Mouse (Mus musculus) testis, adult 2 months (tissue): ENCODE measurements around the gene Insc. TPM values are rescaled to one million over a fixed set of nuclear protein-coding genes. Genes with fewer than 3 reads are reported as not detected.

Experiments used
- H3K27ac ChIP-seq: fragments of 200-500 bp; 2 replicates; pipeline ENCODE4 v1.5.1; 2012; ENCODE audit warnings: low read depth, low read length; ENCODE audit not compliant: control insufficient read depth, insufficient read depth
- H3K27me3 ChIP-seq: fragments of 200-500 bp; 2 replicates; pipeline ENCODE4 v1.6.1; 2012; ENCODE audit warnings: mild to moderate bottlenecking, low read length, moderate library complexity; ENCODE audit not compliant: control insufficient read depth, insufficient read depth
- H3K36me3 ChIP-seq: fragments of 200-500 bp; 2 replicates; pipeline ENCODE4 v1.6.1; 2012; ENCODE audit warnings: mild to moderate bottlenecking, low read length; ENCODE audit not compliant: control insufficient read depth, insufficient read depth
- H3K4me1 ChIP-seq: fragments of 200-500 bp; 2 replicates; pipeline ENCODE4 v1.6.1; 2012; ENCODE audit warnings: low read length; ENCODE audit not compliant: control insufficient read depth, insufficient read depth
- H3K4me3 ChIP-seq: fragments of 200-500 bp; 2 replicates; pipeline ENCODE4 v1.5.1; 2012; ENCODE audit warnings: low read depth, mild to moderate bottlenecking, low read length, moderate library complexity, mixed read lengths; ENCODE audit not compliant: control insufficient read depth
- CTCF ChIP-seq: fragments of 200-500 bp; IDR thresholded peaks from 2 replicates; pipeline ENCODE4 v1.5.1; 2012; ENCODE audit warnings: low read depth, mild to moderate bottlenecking, inconsistent platforms, low read length, moderate library complexity; ENCODE audit not compliant: control insufficient read depth, insufficient read depth, insufficient replicate concordance
- POLR2A ChIP-seq: fragments of 200-500 bp; IDR thresholded peaks from 2 replicates; pipeline ENCODE4 v1.6.1; 2012; ENCODE audit warnings: low read depth, mild to moderate bottlenecking, inconsistent platforms, low read length, moderate library complexity; ENCODE audit not compliant: control insufficient read depth
- polyA plus RNA-seq: library from polyadenylated mRNA; depleted of rRNA; stranded (reverse); fragments of >200 nt; gene quantifications from 2 replicates; pipeline ENCODE4 v1.2.3, GENCODE M21; 2012

Insc gene
- polyA plus RNA-seq, 1 experiment: 2.1 TPM

- Histone ChIP-seq H3K4me3 (no peak overlapping the region), H3K27me3 (no peaks in the 10 kb centered on the region), H3K36me3 (no peaks in the 10 kb centered on the region), H3K4me1 (no peaks in the 10 kb centered on the region), H3K27ac (no peak overlapping the region)
- TF ChIP-seq CTCF (no peak), POLR2A (no peak)
Observed at GRCm38 (mm10) chr7:114854169-114854568, 110.7 kb downstream of the Insc start.

- Histone ChIP-seq H3K27me3 (no peaks in the 10 kb centered on the region), H3K4me3 (no peak overlapping the region), H3K36me3 (no peaks in the 10 kb centered on the region), H3K27ac (no peak overlapping the region), H3K4me1 (no peaks in the 10 kb centered on the region)
- no peak for TF ChIP-seq CTCF
- TF ChIP-seq POLR2A: no peak
Observed at GRCm38 (mm10) chr7:114860858-114861523, 117.5 kb downstream of the Insc start.

GRCm38 (mm10) chr7:114873315-114874012, 130.0 kb downstream of the Insc start:
- Histone ChIP-seq H3K27me3 (no peaks in the 10 kb centered on the region), H3K4me1 (no peaks in the 10 kb centered on the region), H3K36me3 (no peaks in the 10 kb centered on the region), H3K4me3 (no peak overlapping the region), H3K27ac (no peak overlapping the region)
- TF ChIP-seq CTCF: no peak
- no peak for TF ChIP-seq POLR2A

GRCm38 (mm10) chr7:114874032-114874441, 130.5 kb downstream of the Insc start:
- no peak for TF ChIP-seq POLR2A
- no peak for TF ChIP-seq CTCF
- H3K4me1 ChIP-seq: no peaks in the 10 kb centered on the region
- no peak overlapping the region for H3K27ac ChIP-seq
- no peaks in the 10 kb centered on the region for H3K27me3 ChIP-seq
- H3K4me3 ChIP-seq: no peak overlapping the region
- no peaks in the 10 kb centered on the region for H3K36me3 ChIP-seq

- Histone ChIP-seq H3K4me3 (no peak overlapping the region), H3K27me3 (no peaks in the 10 kb centered on the region), H3K4me1 (no peaks in the 10 kb centered on the region), H3K27ac (no peak overlapping the region), H3K36me3 (no peaks in the 10 kb centered on the region)
- TF ChIP-seq CTCF: no peak
- TF ChIP-seq POLR2A: no peak
Observed at GRCm38 (mm10) chr7:114874579-114874978, 131.1 kb downstream of the Insc start.

GRCm38 (mm10) chr7:114883602-114884001, 140.1 kb downstream of the Insc start:
- Histone ChIP-seq H3K27ac (no peak overlapping the region), H3K4me1 (no peaks in the 10 kb centered on the region), H3K4me3 (no peak overlapping the region), H3K36me3 (no peaks in the 10 kb centered on the region), H3K27me3 (no peaks in the 10 kb centered on the region)
- no peak for TF ChIP-seq CTCF
- no peak for TF ChIP-seq POLR2A

- H3K4me3 ChIP-seq: no peak overlapping the region
- H3K4me1 ChIP-seq: no peaks in the 10 kb centered on the region
- no peaks in the 10 kb centered on the region for H3K27me3 ChIP-seq
- H3K36me3 ChIP-seq: no peaks in the 10 kb centered on the region
- no peak overlapping the region for H3K27ac ChIP-seq
- TF ChIP-seq POLR2A (no peak), CTCF (no peak)
Observed at GRCm38 (mm10) chr7:114886933-114887332, 143.4 kb downstream of the Insc start.
